Comparison of ENCODE assay signal across 11 mouse cellular contexts in genomic region chr4:139095406-139095805, GRCm38 (mm10). TPM values are rescaled to one million over a fixed set of nuclear protein-coding genes. Genes with fewer than 3 reads are reported as not detected.
DNase-seq lines count a peak whose midpoint lies in the region; ATAC-seq lines count a peak whose summit lies in the region.
"Had no signal": no experiment of that assay in that cellular context is flagged by ENCODE, and none has a peak within 500 bp of the region (broad histone marks: within the 10 kb centered on the region; RNA-seq: fewer than 3 reads in every experiment).

No protein-coding gene starts in this region.

- WGBS in midbrain, embryonic 11.5 days, result 57% methylated on average over 1 of the region's 1 CpGs
- 43% methylated on average over 1 of the region's 1 CpGs for WGBS in midbrain, embryonic 14.5 days
- 9% methylated on average over 1 of the region's 1 CpGs for WGBS in stomach, embryonic 15.5 days

- no peak for ATAC-seq in midbrain, embryonic 11.5 days (ENCODE audit: low FRiP score)
- ATAC-seq in midbrain, embryonic 14.5 days (ENCODE audit: low FRiP score, low TSS enrichment), result no peak
- ATAC-seq in stomach, embryonic 15.5 days (ENCODE audit: insufficient read depth, low FRiP score, low read depth), result no peak
- ATAC-seq: liver, embryonic 12.5 days had no signal

- H3K9ac ChIP-seq in midbrain, embryonic 11.5 days (ENCODE audit: low read length), result no peak overlapping the region
- H3K9ac ChIP-seq in midbrain, embryonic 14.5 days (replicated peaks; ENCODE audit: low read length), result no peak overlapping the region
- no peak overlapping the region for H3K9ac ChIP-seq in stomach, embryonic 15.5 days
- H3K9ac ChIP-seq: liver, embryonic 12.5 days had no signal

- no peak overlapping the region for H3K27ac ChIP-seq in midbrain, embryonic 11.5 days (ENCODE audit: low read depth, low read length)
- H3K27ac ChIP-seq in midbrain, embryonic 14.5 days (replicated peaks; ENCODE audit: low read depth, low read length), result no peak overlapping the region
- peak overlapping the region; percentile 11; the same call in 1 of the 2 replicates for H3K27ac ChIP-seq in stomach, embryonic 15.5 days
- H3K27ac ChIP-seq: layer of hippocampus, adult 2 months; liver, embryonic 12.5 days had no signal

- H3K4me1 ChIP-seq in midbrain, embryonic 11.5 days (ENCODE audit: control insufficient read depth, insufficient read depth, low read length), result peaks cover 13% of the 10 kb centered on the region
- H3K4me1 ChIP-seq in midbrain, embryonic 14.5 days (ENCODE audit: control insufficient read depth, insufficient read depth, low read length), result peaks cover 15% of the 10 kb centered on the region; the same call in 1 of the 2 replicates
- H3K4me1 ChIP-seq in stomach, embryonic 15.5 days, result peaks cover 34% of the 10 kb centered on the region
- H3K4me1 ChIP-seq: liver, embryonic 12.5 days had no signal

- H3K36me3 ChIP-seq in midbrain, embryonic 11.5 days (ENCODE audit: control insufficient read depth, insufficient read depth, low read length), result no peaks in the 10 kb centered on the region
- no peaks in the 10 kb centered on the region for H3K36me3 ChIP-seq in midbrain, embryonic 14.5 days (ENCODE audit: control insufficient read depth, insufficient read depth, low read length)
- H3K36me3 ChIP-seq in stomach, embryonic 15.5 days, result no peaks in the 10 kb centered on the region
- H3K36me3 ChIP-seq: liver, embryonic 12.5 days had no signal

- H3K9me3 ChIP-seq in midbrain, embryonic 11.5 days (ENCODE audit: control insufficient read depth, low read length), result no peaks in the 10 kb centered on the region
- H3K9me3 ChIP-seq in midbrain, embryonic 14.5 days (ENCODE audit: control insufficient read depth, low read length), result no peaks in the 10 kb centered on the region
- H3K9me3 ChIP-seq in stomach, embryonic 15.5 days, result no peaks in the 10 kb centered on the region

- H3K4me3 ChIP-seq in midbrain, embryonic 11.5 days (ENCODE audit: low read depth, low read length), result no peak overlapping the region
- no peak overlapping the region for H3K4me3 ChIP-seq in midbrain, embryonic 14.5 days (replicated peaks; ENCODE audit: low read depth, low read length)
- H3K4me3 ChIP-seq in stomach, embryonic 15.5 days (replicated peaks), result no peak overlapping the region
- H3K4me3 ChIP-seq: layer of hippocampus, adult 2 months; liver, embryonic 12.5 days had no signal

- DNase-seq in midbrain, embryonic 11.5 days (ENCODE audit: low spot score, missing footprints), result peak; percentile 74
- DNase-seq in midbrain, embryonic 14.5 days, result no peak
- DNase-seq in kidney, adult 9 months, result peak; percentile 72
- peak; percentile 39 to 45 for DNase-seq in kidney, postnatal 4 days
- DNase-seq in right cerebral cortex, postnatal 14 days, result no peak
- no peak for DNase-seq in urinary bladder, postnatal 25 days (ENCODE audit: low spot score)
- DNase-seq: cerebellum, adult 2 months; right cerebral cortex, postnatal 25 days had no signal

- H3K4me2 ChIP-seq in midbrain, embryonic 11.5 days, result no peak overlapping the region
- H3K4me2 ChIP-seq in midbrain, embryonic 14.5 days (ENCODE audit: low read length), result no peak overlapping the region
- H3K4me2 ChIP-seq in stomach, embryonic 15.5 days, result no peak overlapping the region
- H3K4me2 ChIP-seq: liver, embryonic 12.5 days had no signal

- H3K27me3 ChIP-seq in midbrain, embryonic 11.5 days (ENCODE audit: control insufficient read depth, insufficient read depth, low read length), result peaks cover 39% of the 10 kb centered on the region
- peaks cover 38% of the 10 kb centered on the region for H3K27me3 ChIP-seq in midbrain, embryonic 14.5 days (ENCODE audit: control insufficient read depth, insufficient read depth, low read length)
- H3K27me3 ChIP-seq in stomach, embryonic 15.5 days (replicated peaks), result peaks cover 13% of the 10 kb centered on the region; the same call in 1 of the 2 replicates

RNA-seq across cellular contexts. Expression of gene Nbl1, which starts 2.6 kb away (rescaled TPM):
- 12.7 and 13.6 TPM in 2 replicates for polyA plus RNA-seq in midbrain, embryonic 11.5 days (2014; fragmentation: Nextera tagmentation; extraction: Ambion mirVana)
- polyA plus RNA-seq in midbrain, embryonic 14.5 days (2014; fragmentation: Nextera tagmentation; extraction: Ambion mirVana), result 12.8 and 27.5 TPM in 2 replicates
- polyA plus RNA-seq in stomach, embryonic 15.5 days (2015; fragmentation: Nextera tagmentation; extraction: Ambion mirVana), result 55.6 and 64.6 TPM in 2 replicates

RNA-seq across cellular contexts. Expression of gene Htr6, which starts 20.0 kb away (rescaled TPM):
- not detected in 2 replicates for polyA plus RNA-seq in midbrain, embryonic 11.5 days (2014; fragmentation: Nextera tagmentation; extraction: Ambion mirVana)
- polyA plus RNA-seq in midbrain, embryonic 14.5 days (2014; fragmentation: Nextera tagmentation; extraction: Ambion mirVana), result 0.32 and 0.57 TPM in 2 replicates
- polyA plus RNA-seq in stomach, embryonic 15.5 days (2015; fragmentation: Nextera tagmentation; extraction: Ambion mirVana), result 0.14 TPM in 1 of 2 replicates, not detected in the other
- polyA plus RNA-seq: liver, embryonic 12.5 days had no signal

RNA-seq across cellular contexts. Expression of gene Minos1, which starts 35.5 kb away (rescaled TPM):
- polyA plus RNA-seq in midbrain, embryonic 11.5 days (2014; fragmentation: Nextera tagmentation; extraction: Ambion mirVana), result 421 and 426 TPM in 2 replicates
- 346 and 393 TPM in 2 replicates for polyA plus RNA-seq in midbrain, embryonic 14.5 days (2014; fragmentation: Nextera tagmentation; extraction: Ambion mirVana)
- 514 and 574 TPM in 2 replicates for polyA plus RNA-seq in stomach, embryonic 15.5 days (2015; fragmentation: Nextera tagmentation; extraction: Ambion mirVana)

Comparison
In these comparisons a context has a peak if more than half of its experiments do, and no peak if none do; other contexts are left out.
1. DNase-seq: peak in midbrain, embryonic 11.5 days (single experiment), kidney, adult 9 months (single experiment) and kidney, postnatal 4 days (2 of 2); none in midbrain, embryonic 14.5 days (single experiment), right cerebral cortex, postnatal 14 days (single experiment) and urinary bladder, postnatal 25 days (single experiment).